Comparison of ENCODE assay signal across 1 mouse cellular context in genomic region chr13:49205381-49205998, GRCm38 (mm10).
A peak's percentile ranks its signal among the peaks of the same experiment; 100 is the strongest.
TF ChIP-seq lines count a peak whose summit lies in the region.

No protein-coding gene starts in this region.

TF ChIP-seq in CH12.LX, 34 proteins besides CTCF, POLR2A, EP300 and RAD21 (continued from another document):
- TF ChIP-seq MAZ (IDR thresholded peaks at IDR 0.05; ENCODE audit: low read depth, low read length) (no peak), BHLHE40 (IDR thresholded peaks at IDR 0.05; ENCODE audit: low read depth, low read length) (peak; percentile 41; the same call in 1 of the 2 replicates), TCF12 (IDR thresholded peaks at IDR 0.05; ENCODE audit: low read depth, low read length) (0 out of 2 replicates have a peak, but pooled peaks have one; percentile 45), RCOR1 (conservative IDR thresholded peaks at IDR 0.05; ENCODE audit: low read depth, low read length) (no peak), USF1 (IDR thresholded peaks at IDR 0.05; ENCODE audit: low read depth, low read length) (no peak), POLR2AphosphoS2 (IDR thresholded peaks at IDR 0.05; ENCODE audit: low read depth, low read length) (no peak), JUN (IDR thresholded peaks at IDR 0.05; ENCODE audit: insufficient read depth, low read depth, low read length) (no peak), MAX (IDR thresholded peaks at IDR 0.05; ENCODE audit: low read length) (peak; percentile 73; the same call in 1 of the 2 replicates), ELF1 (IDR thresholded peaks at IDR 0.05; ENCODE audit: low read depth, low read length) (no peak; the same call in 1 of the 2 replicates)
